Mouse (Mus musculus): ENCODE data around the gene H2afz.

H2afz gene

GRCm38 (mm10) chr3:137864124-137864987, at the start of gene H2afz:
TSS of gene H2afz (plus strand) at chr3:137864487.
- in situ Hi-C loops (cut with MboI; ENCODE audit: unreplicated experiment in 2 of 2), result loop anchor here (10.0 to 25.0 kb wide), 2 partner anchors 573 to 580 kb away; partner anchors contain the start of gene Adh5 (in 2 of the 2)

GRCm38 (mm10) chr3:137818713-137819112, 45.6 kb upstream of the H2afz start:
- in situ Hi-C loops (cut with MboI; ENCODE audit: unreplicated experiment in 2 of 2), result no loop called here

GRCm38 (mm10) chr3:137820688-137821467, 43.4 kb upstream of the H2afz start:
- in situ Hi-C loops (cut with MboI; ENCODE audit: unreplicated experiment in 2 of 2), result no loop called here

- in situ Hi-C loops (cut with MboI; ENCODE audit: unreplicated experiment in 2 of 2), result no loop called here
Measured at GRCm38 (mm10) chr3:137823317-137823716, 41.0 kb upstream of the H2afz start.

DNA sequence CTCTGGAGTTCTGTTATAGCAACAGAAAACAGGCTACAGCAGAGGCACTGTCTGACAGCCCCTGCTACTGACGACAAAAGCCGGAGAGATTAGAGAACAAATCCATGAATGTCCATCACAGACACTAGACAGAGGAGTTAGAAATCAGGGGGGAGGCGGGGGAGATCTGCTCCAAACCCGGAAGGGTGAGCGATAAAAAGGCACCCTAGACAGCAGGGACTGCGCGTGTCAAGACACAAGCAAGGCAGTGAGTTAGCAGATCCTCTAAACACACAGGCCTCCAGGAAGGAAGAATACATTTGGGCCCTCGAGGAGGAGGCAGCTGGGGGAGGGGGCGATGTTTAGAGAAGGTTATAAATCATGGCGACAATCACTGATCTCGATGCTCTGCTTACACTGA, 36.6 kb upstream of the H2afz start:
- in situ Hi-C loops (cut with MboI; ENCODE audit: unreplicated experiment in 2 of 2), result no loop called here

GRCm38 (mm10) chr3:137831156-137831555, 33.1 kb upstream of the H2afz start:
- in situ Hi-C loops (cut with MboI; ENCODE audit: unreplicated experiment in 2 of 2), result no loop called here

GRCm38 (mm10) chr3:137833128-137833527, 31.2 kb upstream of the H2afz start:
- in situ Hi-C loops (cut with MboI; ENCODE audit: unreplicated experiment in 2 of 2), result no loop called here

GRCm38 (mm10) chr3:137833698-137834097, 30.6 kb upstream of the H2afz start:
- in situ Hi-C loops (cut with MboI; ENCODE audit: unreplicated experiment in 2 of 2), result no loop called here

- in situ Hi-C loops (cut with MboI; ENCODE audit: unreplicated experiment in 2 of 2), result no loop called here
Measured at GRCm38 (mm10) chr3:137836543-137836942, 27.7 kb upstream of the H2afz start.

DNA sequence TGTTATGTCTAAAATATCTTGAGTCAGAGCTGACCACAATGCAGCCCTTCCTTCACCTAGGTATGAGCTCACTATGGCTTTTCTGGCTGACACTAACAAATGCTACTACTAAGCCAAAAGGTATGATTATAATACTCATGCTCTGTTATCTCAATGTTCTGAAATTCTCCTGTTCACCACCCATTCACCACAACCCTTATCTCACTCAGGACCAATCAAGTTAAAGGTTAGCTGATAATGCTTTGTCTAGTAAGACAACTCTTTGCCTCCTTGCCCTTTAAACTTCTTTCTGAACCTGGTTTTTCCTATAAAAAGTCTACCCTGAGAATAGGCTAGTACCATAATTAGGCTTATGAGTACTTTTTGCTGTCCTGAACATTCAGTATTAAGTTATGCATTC, 26.1 kb upstream of the H2afz start:
- in situ Hi-C loops (cut with MboI; ENCODE audit: unreplicated experiment in 2 of 2), result no loop called here

GRCm38 (mm10) chr3:137842944-137843343, 21.3 kb upstream of the H2afz start:
- in situ Hi-C loops (cut with MboI; ENCODE audit: unreplicated experiment in 2 of 2), result no loop called here

DNA sequence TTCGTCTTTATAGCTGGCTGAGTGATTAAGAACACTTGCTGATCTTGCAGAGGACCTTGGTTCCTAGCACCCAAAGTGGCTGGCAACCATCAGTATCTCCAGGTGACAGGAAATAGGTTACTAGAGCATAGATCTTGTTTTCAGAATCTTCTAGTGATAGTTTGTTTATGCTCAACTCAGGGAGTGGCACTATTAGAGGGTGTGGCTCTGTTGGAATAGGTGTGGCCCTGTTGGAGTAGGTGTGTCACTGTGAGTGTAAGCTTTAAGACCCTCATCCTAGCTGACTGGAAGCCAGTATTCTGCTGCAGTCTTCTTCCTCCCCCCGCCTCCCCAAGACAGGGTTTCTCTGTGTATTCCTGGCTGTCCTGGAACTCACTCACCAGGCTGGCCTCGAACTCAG, 20.0 kb upstream of the H2afz start:
- in situ Hi-C loops (cut with MboI; ENCODE audit: unreplicated experiment in 2 of 2), result no loop called here

DNA sequence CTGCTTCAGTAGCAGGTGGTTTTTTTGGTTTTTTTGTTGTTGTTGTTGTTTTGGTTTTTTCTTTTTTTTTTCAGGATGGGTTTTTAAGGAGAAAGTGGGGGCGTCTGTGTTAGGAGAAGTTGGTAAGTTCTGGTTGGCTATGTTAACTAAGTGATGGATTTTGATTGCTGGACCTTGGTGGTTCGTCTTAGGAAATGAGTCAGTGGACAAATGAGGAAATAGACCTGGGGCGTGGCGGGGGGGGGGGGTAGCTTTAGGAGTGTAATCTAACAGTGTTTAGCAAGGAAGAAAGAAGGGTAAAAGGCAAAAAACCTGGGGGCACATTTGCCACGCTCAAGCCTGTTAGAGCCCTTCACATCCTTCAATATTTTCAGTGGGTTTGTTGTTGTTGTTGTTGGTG, 17.7 kb upstream of the H2afz start:
- in situ Hi-C loops (cut with MboI; ENCODE audit: unreplicated experiment in 2 of 2), result no loop called here

- in situ Hi-C loops (cut with MboI; ENCODE audit: unreplicated experiment in 2 of 2), result no loop called here
Measured at GRCm38 (mm10) chr3:137848354-137848753, 15.9 kb upstream of the H2afz start.

- in situ Hi-C loops (cut with MboI; ENCODE audit: unreplicated experiment in 2 of 2), result loop anchor here in 1 of 2 experiments (25.0 kb wide), 1 partner anchor 588 kb away; the partner anchor contains the start of gene Adh5
Measured at GRCm38 (mm10) chr3:137849697-137850096, 14.6 kb upstream of the H2afz start.

DNA sequence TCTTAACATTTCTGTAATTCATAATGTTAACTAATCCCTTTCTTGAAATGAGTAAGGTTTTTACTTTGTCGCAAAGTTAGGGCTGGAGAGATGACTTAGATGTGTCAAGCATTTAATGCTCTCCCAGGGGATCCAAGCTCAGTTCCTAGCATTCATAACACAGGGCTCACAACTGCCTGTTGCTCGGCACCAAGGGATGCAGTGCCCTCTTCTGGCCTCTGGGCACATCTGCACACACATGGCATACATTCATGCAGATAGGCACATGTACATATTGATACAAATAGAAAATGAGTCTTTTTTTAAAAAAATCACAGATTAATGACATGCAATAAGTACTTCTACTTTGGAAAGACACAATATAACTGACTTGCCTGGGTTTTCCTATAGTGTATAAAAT, 13.1 kb upstream of the H2afz start:
- in situ Hi-C loops (cut with MboI; ENCODE audit: unreplicated experiment in 2 of 2), result loop anchor here in 1 of 2 experiments (25.0 kb wide), 1 partner anchor 586 kb away; the partner anchor contains the start of gene Adh5

- in situ Hi-C loops (cut with MboI; ENCODE audit: unreplicated experiment in 2 of 2), result loop anchor here in 1 of 2 experiments (25.0 kb wide), 1 partner anchor 584 kb away; the partner anchor contains the start of gene Adh5
Measured at GRCm38 (mm10) chr3:137853011-137853410, 11.3 kb upstream of the H2afz start.

DNA sequence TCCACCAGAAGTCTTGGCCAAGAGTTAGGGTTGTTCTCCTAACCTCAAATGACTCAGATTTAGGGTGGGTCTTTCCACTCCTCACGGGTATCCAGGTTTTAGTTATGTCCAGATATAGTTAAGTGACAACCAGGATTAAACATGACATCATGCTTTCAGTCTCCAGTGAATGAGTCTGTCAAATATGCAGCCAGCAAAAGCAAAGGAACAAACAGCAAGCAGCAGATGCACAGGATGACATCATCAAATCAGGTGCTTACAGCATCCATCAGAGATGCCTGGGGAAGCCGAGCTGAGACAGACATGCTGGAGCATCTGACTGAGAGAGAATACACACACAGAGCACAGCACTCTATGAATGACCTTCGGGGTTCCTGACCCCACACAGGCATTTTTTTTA, 9.0 kb upstream of the H2afz start:
- in situ Hi-C loops (cut with MboI; ENCODE audit: unreplicated experiment in 2 of 2), result loop anchor here in 1 of 2 experiments (25.0 kb wide), 1 partner anchor 582 kb away; the partner anchor contains the start of gene Adh5

GRCm38 (mm10) chr3:137856061-137856460, 8.2 kb upstream of the H2afz start:
- in situ Hi-C loops (cut with MboI; ENCODE audit: unreplicated experiment in 2 of 2), result loop anchor here in 1 of 2 experiments (25.0 kb wide), 1 partner anchor 581 kb away; the partner anchor contains the start of gene Adh5

GRCm38 (mm10) chr3:137860394-137861170, 3.7 kb upstream of the H2afz start:
- in situ Hi-C loops (cut with MboI; ENCODE audit: unreplicated experiment in 2 of 2), result loop anchor here (10.0 to 25.0 kb wide), 2 partner anchors 577 to 584 kb away; partner anchors contain the start of gene Adh5 (in 2 of the 2)
